Mouse (Mus musculus) CH12.LX (cell line): ENCODE measurements around the gene Ercc1.

ENCODE experiments used
- CHD2 ChIP-seq: IDR thresholded peaks from 2 replicates; pipeline ENCODE4 v1.6.1; 2011; ENCODE audit warnings: low read length, improper control_type of control experiment
- CTCF ChIP-seq, 2 experiments: IDR thresholded peaks in 1 of 2; conservative IDR thresholded peaks in 1 of 2; 2 replicates each; pipeline ENCODE4 v1.5.1; 2011 to 2012; ENCODE audit warnings: low read depth in 2 of 2, low read length in 2 of 2, improper control_type of control experiment in 1 of 2, inconsistent platforms in 1 of 2, mild to moderate bottlenecking in 1 of 2, moderate library complexity in 1 of 2
- JUND ChIP-seq: conservative IDR thresholded peaks from 2 replicates; pipeline ENCODE4 v1.6.1; 2011; ENCODE audit warnings: low read depth, low read length, improper control_type of control experiment
- KAT2A ChIP-seq: IDR thresholded peaks from 2 replicates; pipeline ENCODE4 v1.6.1; 2012; ENCODE audit warnings: low read length, improper control_type of control experiment, inconsistent platforms; ENCODE audit not compliant: insufficient replicate concordance
- MAX ChIP-seq: IDR thresholded peaks from 2 replicates; pipeline ENCODE4 v1.6.1; 2011; ENCODE audit warnings: low read length, improper control_type of control experiment
- MXI1 ChIP-seq: IDR thresholded peaks from 2 replicates; pipeline ENCODE4 v1.6.1; 2011; ENCODE audit warnings: mild to moderate bottlenecking, low read depth, low read length, improper control_type of control experiment
- NELFE ChIP-seq: IDR thresholded peaks from 2 replicates; pipeline ENCODE4 v1.6.1; 2011; ENCODE audit warnings: low read depth, low read length, improper control_type of control experiment
- POLR2A ChIP-seq: IDR thresholded peaks from 2 replicates; pipeline ENCODE4 v1.6.1; 2011; ENCODE audit warnings: low read depth, mild to moderate bottlenecking, improper control_type of control experiment, low read length
- RAD21 ChIP-seq: IDR thresholded peaks from 2 replicates; pipeline ENCODE4 v1.6.1; 2011; ENCODE audit warnings: low read depth, mild to moderate bottlenecking, low read length, improper control_type of control experiment, moderate library complexity
- TBP ChIP-seq: conservative IDR thresholded peaks from 2 replicates; pipeline ENCODE4 v1.6.1; 2011; ENCODE audit warnings: low read depth, low read length, improper control_type of control experiment
- USF1 ChIP-seq: IDR thresholded peaks from 2 replicates; pipeline ENCODE4 v1.6.1; 2014; ENCODE audit warnings: low read depth, mild to moderate bottlenecking, inconsistent platforms, low read length, improper control_type of control experiment
- ZC3H11A ChIP-seq: IDR thresholded peaks from 2 replicates; pipeline ENCODE4 v1.6.1; 2012; ENCODE audit warnings: low read depth, mild to moderate bottlenecking, inconsistent platforms, low read length, improper control_type of control experiment

DNA sequence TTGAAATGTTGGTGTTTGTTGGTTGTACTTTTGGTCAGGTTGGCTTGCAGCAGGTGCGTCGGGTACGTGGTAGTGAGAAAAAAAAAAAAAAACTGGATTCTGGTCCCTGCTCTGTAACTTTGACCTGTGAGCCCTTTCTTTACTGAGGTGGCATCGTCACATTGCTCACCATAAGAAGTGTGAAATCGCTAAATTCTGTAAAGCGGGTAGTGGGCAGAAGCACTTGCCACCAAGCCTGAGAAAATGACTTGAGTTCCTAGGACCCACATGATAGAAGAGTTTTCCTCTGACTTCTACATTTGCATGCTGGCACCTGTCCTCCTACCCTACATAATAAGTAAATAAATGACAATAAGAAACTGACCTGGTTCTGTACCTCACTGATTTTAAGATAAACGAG, 23.9 kb upstream of the Ercc1 start:
- TF ChIP-seq CTCF (conservative IDR thresholded peaks at IDR 0.05 in 1 of 2, IDR thresholded peaks at IDR 0.05 in 1 of 2; ENCODE audit: low read depth in 2 of 2, low read length in 2 of 2) = no peak
- TF ChIP-seq MAX = no peak
- TF ChIP-seq USF1 = no peak
- no peak for TF ChIP-seq MXI1
- TF ChIP-seq ZC3H11A = no peak
- no peak for TF ChIP-seq NELFE
- no peak for TF ChIP-seq RAD21
- no peak for TF ChIP-seq TBP
- TF ChIP-seq POLR2A = no peak
- no peak for TF ChIP-seq JUND
- TF ChIP-seq KAT2A = no peak
- TF ChIP-seq CHD2 = no peak
